Mouse (Mus musculus): ENCODE data around the gene St14. TPM values are rescaled to one million over a fixed set of nuclear protein-coding genes. Genes with fewer than 3 reads are reported as not detected.

Gene St14
- total RNA-seq, 2 experiments from 2014 or later, result 0.42 TPM; not detected in 1

Other genes starting within 250 kb of the St14 start
- 0.20 TPM in 1 of 2 replicates, not detected in the other for gene Adamts15, start 209.4 kb downstream of the St14 start, total RNA-seq (2014; fragmentation: Nextera tagmentation)
- not detected in 2 replicates for gene Adamts15, start 209.4 kb downstream of the St14 start, total RNA-seq (2017)
- gene Adamts8, start 189.3 kb downstream of the St14 start, total RNA-seq (2014; fragmentation: Nextera tagmentation), result not detected in 2 replicates
- gene Adamts8, start 189.3 kb downstream of the St14 start, total RNA-seq (2017), result not detected in 2 replicates
- 31.2 and 33.9 TPM in 2 replicates for gene Zbtb44, start 101.2 kb downstream of the St14 start, total RNA-seq (2014; fragmentation: Nextera tagmentation)
- 31.1 and 37.7 TPM in 2 replicates for gene Zbtb44, start 101.2 kb downstream of the St14 start, total RNA-seq (2017)
- gene Aplp2, start 80.0 kb upstream of the St14 start, total RNA-seq (2014; fragmentation: Nextera tagmentation), result 250 and 255 TPM in 2 replicates
- gene Aplp2, start 80.0 kb upstream of the St14 start, total RNA-seq (2017), result 258 and 279 TPM in 2 replicates
- gene Prdm10, start 148.7 kb upstream of the St14 start, total RNA-seq (2014; fragmentation: Nextera tagmentation), result 14.0 and 20.2 TPM in 2 replicates
- 8.8 and 10.1 TPM in 2 replicates for gene Prdm10, start 148.7 kb upstream of the St14 start, total RNA-seq (2017)